ENCODE assay signal across 15 mouse cellular contexts in the genomic region with DNA sequence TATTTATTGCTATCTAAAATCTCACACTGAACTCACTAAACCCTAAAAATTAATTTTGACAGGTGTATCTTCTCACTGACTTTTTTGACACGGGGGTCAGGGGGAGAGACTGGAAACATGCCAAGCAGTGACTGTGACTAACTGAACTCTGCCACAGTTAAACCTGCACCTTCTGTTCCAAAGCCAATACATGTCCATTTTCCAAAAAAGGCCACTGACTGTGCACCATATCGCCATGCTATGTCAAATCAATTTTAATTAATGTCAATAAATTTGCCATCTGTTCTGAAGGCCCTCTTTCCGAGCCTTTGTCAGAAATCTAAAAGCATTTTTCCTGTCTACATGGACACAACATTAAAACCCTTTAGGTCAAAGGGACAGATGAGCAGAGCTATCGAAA. TPM values are rescaled to one million over a fixed set of nuclear protein-coding genes. Genes with fewer than 3 reads are reported as not detected.
DNase-seq lines count a peak whose midpoint lies in the region; ATAC-seq lines count a peak whose summit lies in the region.
"Had no signal": no experiment of that assay in that cellular context is flagged by ENCODE, and none has a peak within 500 bp of the region (broad histone marks: within the 10 kb centered on the region; RNA-seq: fewer than 3 reads in every experiment).

No protein-coding gene starts in this region.

- peak; percentile 34; the same call in 1 of the 2 replicates for ATAC-seq in midbrain, embryonic 12.5 days (ENCODE audit: low FRiP score, low read depth)
- no peak for ATAC-seq in hindbrain, embryonic 15.5 days (ENCODE audit: low FRiP score, low read depth)
- no peak for ATAC-seq in neural tube, embryonic 15.5 days (ENCODE audit: low FRiP score)

- no peaks in the 10 kb centered on the region for H3K27me3 ChIP-seq in midbrain, embryonic 12.5 days
- H3K27me3 ChIP-seq in midbrain, embryonic 10.5 days (ENCODE audit: low read depth, poor library complexity, severe bottlenecking) = no peaks in the 10 kb centered on the region
- H3K27me3 ChIP-seq in hindbrain, embryonic 15.5 days = no peaks in the 10 kb centered on the region
- no peaks in the 10 kb centered on the region for H3K27me3 ChIP-seq in neural tube, embryonic 15.5 days (replicated peaks)
- H3K27me3 ChIP-seq: embryonic facial prominence, embryonic 12.5 days; heart, embryonic 12.5 days; liver, embryonic 15.5 days had no signal

- WGBS in midbrain, embryonic 12.5 days = 56% methylated on average over 4 of the region's 4 CpGs
- 83% methylated on average over 4 of the region's 4 CpGs for WGBS in midbrain, embryonic 10.5 days
- 38% methylated on average over 4 of the region's 4 CpGs for WGBS in hindbrain, embryonic 15.5 days
- 43% methylated on average over 4 of the region's 4 CpGs for WGBS in neural tube, embryonic 15.5 days

- no peak overlapping the region for H3K27ac ChIP-seq in midbrain, embryonic 12.5 days (replicated peaks)
- no peak overlapping the region for H3K27ac ChIP-seq in midbrain, embryonic 10.5 days (replicated peaks)
- H3K27ac ChIP-seq in hindbrain, embryonic 15.5 days (replicated peaks) = no peak overlapping the region
- H3K27ac ChIP-seq in neural tube, embryonic 15.5 days (replicated peaks) = no peak overlapping the region
- H3K27ac ChIP-seq: embryonic facial prominence, embryonic 12.5 days; liver, embryonic 15.5 days had no signal

- no peak overlapping the region for H3K4me2 ChIP-seq in midbrain, embryonic 12.5 days (replicated peaks)
- H3K4me2 ChIP-seq in hindbrain, embryonic 15.5 days = peak overlapping the region; percentile 46
- H3K4me2 ChIP-seq in neural tube, embryonic 15.5 days = peak overlapping the region; percentile 44
- H3K4me2 ChIP-seq: embryonic facial prominence, embryonic 12.5 days; heart, embryonic 12.5 days; liver, embryonic 15.5 days had no signal

- H3K36me3 ChIP-seq in midbrain, embryonic 12.5 days = 0 out of 2 replicates have a peak, but pooled peaks cover 4% of the 10 kb centered on the region
- H3K36me3 ChIP-seq in midbrain, embryonic 10.5 days = peaks cover 6% of the 10 kb centered on the region; the same call in 1 of the 2 replicates
- H3K36me3 ChIP-seq in hindbrain, embryonic 15.5 days = peaks cover 8% of the 10 kb centered on the region; the same call in 1 of the 2 replicates
- peaks cover 4% of the 10 kb centered on the region; the same call in 1 of the 2 replicates for H3K36me3 ChIP-seq in neural tube, embryonic 15.5 days
- H3K36me3 ChIP-seq: heart, embryonic 12.5 days had no signal

- peaks cover 7% of the 10 kb centered on the region; the same call in 1 of the 2 replicates for H3K4me1 ChIP-seq in midbrain, embryonic 12.5 days
- H3K4me1 ChIP-seq in midbrain, embryonic 10.5 days = peaks cover 10% of the 10 kb centered on the region
- H3K4me1 ChIP-seq in hindbrain, embryonic 15.5 days (replicated peaks) = peaks cover 18% of the 10 kb centered on the region
- peaks cover 13% of the 10 kb centered on the region for H3K4me1 ChIP-seq in neural tube, embryonic 15.5 days
- H3K4me1 ChIP-seq: heart, embryonic 12.5 days; liver, embryonic 15.5 days had no signal

- H3K9ac ChIP-seq in midbrain, embryonic 12.5 days (replicated peaks) = no peak overlapping the region
- 0 out of 2 replicates have a peak overlapping the region, but pooled peaks have one; percentile 4 for H3K9ac ChIP-seq in hindbrain, embryonic 15.5 days
- no peak overlapping the region for H3K9ac ChIP-seq in neural tube, embryonic 15.5 days (replicated peaks)
- H3K9ac ChIP-seq: embryonic facial prominence, embryonic 12.5 days; heart, embryonic 12.5 days; liver, embryonic 15.5 days had no signal

- DNase-seq in cerebellum, adult 18-20 months = peak; percentile 19 to 28
- DNase-seq in cerebellum, adult 8-10 months = no peak
- DNase-seq in midbrain, embryonic 10.5 days (ENCODE audit: low spot score) = no peak
- DNase-seq in c-Kit-positive CD71-positive TER-119-positive erythroid progenitor cells, embryonic 14.5 days (ENCODE audit: low spot score) = no peak
- DNase-seq in adrenal gland, postnatal 36 days = no peak
- DNase-seq: adrenal gland, adult 8-10 months; gastrocnemius, postnatal 36 days; lung, postnatal 14 days; right cerebral cortex, postnatal 14 days had no signal

- H3K9me3 ChIP-seq in midbrain, embryonic 12.5 days = no peaks in the 10 kb centered on the region
- H3K9me3 ChIP-seq in midbrain, embryonic 10.5 days (replicated peaks) = no peaks in the 10 kb centered on the region
- no peaks in the 10 kb centered on the region for H3K9me3 ChIP-seq in hindbrain, embryonic 15.5 days
- H3K9me3 ChIP-seq in neural tube, embryonic 15.5 days (replicated peaks) = no peaks in the 10 kb centered on the region
- H3K9me3 ChIP-seq: embryonic facial prominence, embryonic 12.5 days; heart, embryonic 12.5 days; liver, embryonic 15.5 days had no signal

- no peak overlapping the region for H3K4me3 ChIP-seq in midbrain, embryonic 12.5 days
- no peak overlapping the region for H3K4me3 ChIP-seq in midbrain, embryonic 10.5 days
- peak overlapping the region; percentile 14; the same call in 1 of the 2 replicates for H3K4me3 ChIP-seq in hindbrain, embryonic 15.5 days
- peak overlapping the region; percentile 14 for H3K4me3 ChIP-seq in neural tube, embryonic 15.5 days (replicated peaks)
- H3K4me3 ChIP-seq: embryonic facial prominence, embryonic 12.5 days; heart, embryonic 12.5 days; liver, embryonic 15.5 days had no signal

RNA-seq across cellular contexts. Expression of gene B3galt2, which starts 4.9 kb away (rescaled TPM):
- 1.8 and 2.2 TPM in 2 replicates for polyA plus RNA-seq in midbrain, embryonic 12.5 days (2016; fragmentation: Nextera tagmentation; extraction: Ambion mirVana)
- 0.28 and 0.46 TPM in 2 replicates for polyA plus RNA-seq in midbrain, embryonic 10.5 days (2016; fragmentation: Nextera tagmentation; extraction: Ambion mirVana)
- 6.5 and 6.9 TPM in 2 replicates for polyA plus RNA-seq in hindbrain, embryonic 15.5 days (2015; fragmentation: Nextera tagmentation; extraction: Ambion mirVana)
- polyA plus RNA-seq in neural tube, embryonic 15.5 days (2015; fragmentation: Nextera tagmentation; extraction: Ambion mirVana) = 5.8 and 7.4 TPM in 2 replicates
- total RNA-seq in adrenal gland, postnatal 36 days (2021) = 10 to 100 TPM in 1 of 2 experiments, 1 to 10 TPM in 1; 9.9 to 12.9 TPM

RNA-seq across cellular contexts. Expression of gene Cdc73, which starts 57.3 kb away (rescaled TPM):
- 42.1 and 43.7 TPM in 2 replicates for polyA plus RNA-seq in midbrain, embryonic 12.5 days (2016; fragmentation: Nextera tagmentation; extraction: Ambion mirVana)
- 29.3 and 32.3 TPM in 2 replicates for polyA plus RNA-seq in midbrain, embryonic 10.5 days (2016; fragmentation: Nextera tagmentation; extraction: Ambion mirVana)
- 18.5 and 19.1 TPM in 2 replicates for polyA plus RNA-seq in hindbrain, embryonic 15.5 days (2015; fragmentation: Nextera tagmentation; extraction: Ambion mirVana)
- 17.9 and 19.9 TPM in 2 replicates for polyA plus RNA-seq in neural tube, embryonic 15.5 days (2015; fragmentation: Nextera tagmentation; extraction: Ambion mirVana)
- total RNA-seq in adrenal gland, postnatal 36 days (2021) = 100 to 1,000 TPM in 1 of 2 experiments, 10 to 100 TPM in 1; 96.6 to 115 TPM

Comparison
In these comparisons a context has a peak if more than half of its experiments do, and no peak if none do; other contexts are left out.
1. DNase-seq: peak in cerebellum, adult 18-20 months (2 of 2); none in cerebellum, adult 8-10 months (single experiment), midbrain, embryonic 10.5 days (single experiment), c-Kit-positive CD71-positive TER-119-positive erythroid progenitor cells, embryonic 14.5 days (single experiment) and adrenal gland, postnatal 36 days (0 of 2).
2. H3K4me3 ChIP-seq: peak in hindbrain, embryonic 15.5 days (single experiment) and neural tube, embryonic 15.5 days (single experiment); none in midbrain, embryonic 12.5 days (single experiment) and midbrain, embryonic 10.5 days (single experiment).